Mouse (Mus musculus): ENCODE results near the gene Prmt7.

Gene Prmt7

DNA sequence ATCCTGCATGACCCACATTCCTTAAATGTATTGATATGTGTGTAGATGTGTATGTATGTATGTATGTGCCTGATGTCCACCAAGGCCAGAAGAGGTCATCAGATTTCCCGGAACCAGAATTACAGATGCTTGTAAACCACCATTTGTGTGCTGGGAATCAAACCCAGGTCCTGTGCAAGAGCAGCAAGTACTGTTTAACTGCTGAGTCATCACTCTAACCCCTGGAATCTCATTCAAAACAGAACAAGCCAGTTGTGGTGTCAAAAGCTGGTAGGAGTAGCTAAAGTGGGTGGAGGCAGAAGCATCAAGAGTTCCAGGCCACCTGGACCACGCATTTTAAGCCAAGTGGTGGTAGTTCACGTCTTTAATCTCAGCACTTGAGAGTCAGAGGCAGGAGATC, 3.2 kb downstream of the Prmt7 start:
- in situ Hi-C loops (cut with MboI, MseI): loop anchor here (10.0 kb wide), 1 partner anchor 889 kb away; the partner anchor contains the start of genes Lrrc29 and Tmem208

DNA sequence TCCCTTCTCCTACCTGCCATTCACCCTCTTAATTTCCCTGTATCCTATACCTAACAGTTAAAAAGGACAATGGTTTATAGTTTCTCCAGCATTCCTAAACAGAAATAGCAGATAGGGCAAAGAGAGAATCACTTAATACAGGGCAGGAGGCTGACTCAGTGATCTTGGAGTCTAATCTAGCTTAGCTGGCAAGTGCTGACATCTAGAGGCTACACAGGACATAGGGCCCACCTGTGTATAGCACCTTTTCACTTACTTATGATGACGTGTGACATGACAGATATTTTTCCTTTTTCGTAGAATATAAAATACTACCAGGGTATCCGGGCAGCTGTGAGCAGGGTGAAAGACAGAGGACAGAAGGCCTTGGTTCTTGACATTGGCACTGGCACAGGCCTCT, 8.9 kb downstream of the Prmt7 start:
- in situ Hi-C loops (cut with MboI, MseI): loop anchor here (10.0 kb wide), 1 partner anchor 895 kb away; the partner anchor contains the start of genes Lrrc29 and Tmem208

DNA sequence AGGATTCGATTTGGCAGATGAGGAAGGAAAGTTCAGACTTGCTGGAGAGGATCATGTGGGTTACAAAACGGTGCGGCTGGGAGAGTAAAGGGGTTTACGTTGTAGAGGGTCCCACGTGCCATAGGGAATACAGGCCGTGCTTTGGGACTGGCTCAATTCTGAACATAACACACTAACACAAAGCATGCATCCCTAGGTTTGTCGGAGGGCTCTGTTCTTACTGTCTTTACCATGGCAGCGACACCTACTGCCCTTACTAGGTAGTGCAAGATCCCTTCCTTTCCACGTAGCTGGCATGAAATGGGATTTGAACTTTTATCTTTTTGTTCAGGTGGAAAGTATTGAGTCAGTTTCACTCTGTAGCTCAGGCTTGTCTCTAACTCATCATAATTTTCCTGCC, 15.9 kb downstream of the Prmt7 start:
- in situ Hi-C loops (cut with MboI, MseI): no loop called here

DNA sequence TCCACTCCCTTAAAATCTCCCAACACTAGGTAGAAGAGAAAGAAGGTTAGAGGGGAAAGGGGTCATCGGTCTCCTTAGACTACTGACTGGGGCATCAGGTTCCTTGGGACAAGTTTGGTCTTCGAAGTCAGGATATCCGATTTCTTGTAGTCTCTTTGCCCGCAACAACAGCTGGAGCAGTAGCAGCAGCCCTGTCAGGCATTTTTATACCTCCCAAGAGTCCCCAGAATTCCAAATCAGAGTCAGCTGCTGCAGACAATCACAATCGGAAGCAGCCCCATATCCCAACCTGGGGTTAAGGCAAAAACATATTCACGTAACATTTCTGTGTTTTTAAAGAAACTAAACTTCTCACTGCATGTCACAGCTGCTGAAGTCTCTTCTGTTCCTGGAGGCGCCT, 20.8 kb downstream of the Prmt7 start:
- in situ Hi-C loops (cut with MboI, MseI): no loop called here

DNA sequence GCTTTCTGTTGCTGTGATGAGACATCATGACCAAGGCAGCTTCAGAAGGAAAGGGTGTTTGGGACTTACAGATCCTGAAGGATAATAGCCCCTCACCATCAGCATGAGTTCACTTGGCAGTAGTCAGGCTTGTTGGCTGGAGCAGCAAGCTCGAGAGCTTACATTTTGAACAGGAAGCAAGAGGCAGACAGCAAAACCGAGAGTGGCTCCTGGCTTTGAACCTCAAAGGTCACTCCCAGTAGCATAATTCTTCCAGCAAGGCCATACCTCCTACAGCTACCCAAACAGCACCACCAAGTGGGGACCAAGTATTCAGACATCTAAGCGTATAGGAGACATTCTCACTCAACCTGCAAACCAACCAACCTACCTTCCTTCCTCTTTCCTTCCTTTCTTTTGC, 22.0 kb downstream of the Prmt7 start:
- in situ Hi-C loops (cut with MboI, MseI): no loop called here

DNA sequence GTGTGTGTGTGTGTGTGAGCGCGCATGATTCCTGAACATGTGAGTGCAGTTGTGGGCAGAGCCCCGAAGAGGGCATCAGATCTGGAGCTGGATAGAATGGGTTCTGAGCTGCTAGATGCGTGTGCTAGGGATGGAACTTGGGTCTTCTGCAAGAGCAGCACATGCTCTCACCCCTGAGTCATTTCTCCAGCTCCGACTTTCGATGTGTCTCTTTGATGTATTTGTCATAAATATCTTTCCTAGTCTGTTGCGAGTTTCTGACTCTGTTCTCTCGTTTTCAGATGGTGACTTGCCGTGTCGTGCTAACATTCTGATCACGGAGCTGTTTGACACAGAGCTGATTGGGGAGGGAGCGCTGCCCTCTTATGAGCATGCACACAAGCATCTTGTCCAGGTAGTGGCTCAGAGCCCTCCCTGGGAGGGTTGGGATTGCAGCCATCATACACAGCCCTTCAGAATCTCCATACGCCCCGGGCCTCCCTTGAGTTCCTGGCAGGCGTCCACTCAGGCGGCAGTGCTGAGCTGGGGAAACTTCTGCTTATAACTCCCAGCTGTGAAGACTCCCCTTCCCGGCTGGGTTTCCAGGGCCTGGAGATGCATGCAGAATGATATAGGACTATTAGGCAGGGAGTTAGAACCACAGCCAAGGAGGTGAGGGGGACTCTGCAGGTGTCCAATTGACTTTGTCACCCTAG, 24.0 kb downstream of the Prmt7 start:
- in situ Hi-C loops (cut with MboI, MseI): no loop called here

DNA sequence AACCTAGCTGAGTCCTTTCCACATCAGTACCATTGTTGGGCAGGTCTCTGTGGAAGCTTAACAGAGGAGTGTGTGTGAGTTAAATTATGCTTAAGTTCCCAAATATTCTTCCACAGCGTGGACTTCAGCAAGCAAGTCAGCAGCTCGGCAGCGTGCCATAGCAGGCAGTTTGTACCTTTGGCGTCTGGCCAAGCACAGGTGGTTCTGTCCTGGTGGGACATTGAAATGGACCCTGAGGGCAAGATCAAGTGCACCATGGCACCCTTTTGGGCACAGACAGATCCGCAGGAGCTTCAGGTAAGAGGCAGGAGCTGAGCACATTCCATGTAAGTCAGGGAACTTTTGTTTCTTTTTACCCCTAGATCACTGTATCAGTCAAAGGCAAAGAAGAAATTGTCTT, 26.4 kb downstream of the Prmt7 start:
- in situ Hi-C loops (cut with MboI, MseI): no loop called here

DNA sequence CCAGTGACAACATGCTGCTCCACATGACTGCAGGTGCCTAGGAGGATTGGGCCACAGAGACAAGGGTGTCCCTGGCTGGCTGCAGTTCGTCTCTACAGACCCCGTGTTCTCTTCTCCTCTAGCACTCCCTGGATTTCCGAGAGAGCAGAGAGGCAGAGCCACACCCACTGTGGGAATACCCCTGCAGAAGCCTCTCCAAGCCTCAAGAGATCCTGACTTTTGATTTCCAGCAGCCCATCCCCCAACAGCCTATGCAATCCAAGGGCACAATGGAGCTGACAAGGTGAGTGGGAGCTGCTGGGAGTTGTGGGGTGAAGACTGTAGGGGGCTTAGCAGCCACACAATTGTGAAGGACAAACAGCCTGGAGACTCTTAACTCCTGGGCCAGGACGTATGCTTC, 39.5 kb downstream of the Prmt7 start:
- in situ Hi-C loops (cut with MboI, MseI): no loop called here

DNA sequence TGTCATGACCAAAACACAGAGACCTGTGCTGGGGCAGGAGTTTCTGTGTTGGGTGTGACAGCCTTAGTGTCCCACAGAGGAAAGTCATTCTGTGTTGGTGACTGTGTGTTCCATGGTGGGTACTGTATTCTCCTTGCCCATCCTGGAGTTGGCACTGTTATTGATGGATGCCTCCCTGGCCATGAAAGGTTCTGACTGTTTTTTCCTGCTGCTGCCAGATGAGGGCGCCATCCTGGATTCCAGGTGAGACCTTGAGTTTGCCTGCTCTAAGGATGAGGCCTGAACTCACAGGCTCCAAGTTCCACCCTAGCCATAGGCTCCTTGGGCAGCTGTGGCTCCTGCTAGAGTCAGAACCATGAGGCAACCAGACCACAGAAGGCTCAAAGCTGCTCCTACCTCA, 47.4 kb downstream of the Prmt7 start:
- in situ Hi-C loops (cut with MboI, MseI): no loop called here

DNA sequence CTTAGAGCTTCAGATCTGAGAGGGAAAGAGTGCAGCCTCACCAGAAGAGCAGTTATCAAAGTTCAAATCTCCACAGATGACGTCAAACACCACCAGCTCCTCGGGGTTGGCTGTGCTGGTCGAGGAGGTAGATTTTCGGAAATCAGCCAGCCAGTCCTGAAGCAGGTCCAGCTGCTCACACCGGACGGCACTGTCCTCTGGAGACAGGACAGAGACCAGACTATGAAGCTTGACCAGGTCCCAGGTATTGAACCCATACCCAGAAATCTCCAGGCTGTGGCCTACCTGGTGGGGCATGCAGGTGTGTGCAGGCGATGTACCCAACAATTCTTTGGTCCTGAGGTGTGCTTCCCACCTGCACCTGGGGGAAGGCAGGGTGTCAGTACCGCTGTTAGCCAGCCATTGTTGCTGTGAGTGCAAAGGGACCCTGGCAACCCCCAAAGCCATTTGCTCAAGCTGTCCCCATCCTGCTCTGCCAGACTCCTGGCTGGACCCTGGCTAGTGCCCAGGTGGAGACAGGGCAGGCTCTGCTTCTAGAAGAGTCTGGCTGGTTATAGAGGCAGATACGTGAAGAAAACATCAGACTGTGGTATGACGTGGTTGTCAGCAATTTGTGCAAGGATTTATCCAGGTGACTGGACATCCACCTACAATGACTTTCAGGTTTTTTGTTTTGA, 49.0 kb downstream of the Prmt7 start:
- in situ Hi-C loops (cut with MboI, MseI): loop anchor here (10.0 kb wide), 1 partner anchor 765 kb away; no protein-coding TSS in a partner anchor

DNA sequence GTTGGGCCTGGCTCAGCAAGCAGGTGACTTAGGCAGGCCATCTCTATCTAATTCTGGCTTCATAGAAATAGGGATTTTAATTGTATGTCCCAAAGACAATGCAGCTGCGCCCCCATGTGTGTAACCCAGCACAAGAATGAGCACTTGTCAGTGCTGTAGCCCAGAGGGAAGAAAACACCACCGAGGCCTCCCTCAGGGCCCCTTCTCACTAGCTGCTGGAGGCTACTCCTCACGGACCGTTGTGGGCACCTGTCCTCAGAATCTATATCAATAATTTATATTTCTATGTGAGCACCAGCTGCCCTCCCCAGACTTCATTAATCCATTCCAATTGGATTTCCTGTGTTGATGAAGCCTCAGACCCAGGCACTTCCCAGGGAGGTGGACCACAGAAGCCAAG, 50.2 kb downstream of the Prmt7 start:
- in situ Hi-C loops (cut with MboI, MseI): loop anchor here (10.0 kb wide), 1 partner anchor 764 kb away; no protein-coding TSS in a partner anchor

DNA sequence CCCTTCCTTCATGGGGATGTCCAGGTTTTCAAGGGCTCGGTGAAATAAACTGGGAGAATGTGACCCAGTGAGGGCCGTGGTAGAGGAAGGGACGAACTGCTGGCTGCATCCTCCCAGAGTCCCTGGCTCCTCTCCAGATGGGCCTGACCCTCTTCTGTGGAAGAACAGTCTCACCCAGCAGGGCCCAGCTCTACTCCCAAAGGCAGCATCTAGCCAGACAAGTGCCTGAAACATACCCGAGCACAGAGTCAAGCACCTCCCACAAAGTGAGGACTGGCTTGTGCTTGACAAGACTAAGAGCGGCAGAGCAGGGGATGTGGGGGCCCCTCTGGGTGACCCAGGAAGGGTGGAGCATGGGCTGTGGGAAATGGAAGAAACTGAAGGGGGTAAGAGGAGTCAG, 51.6 kb downstream of the Prmt7 start:
- in situ Hi-C loops (cut with MboI, MseI): loop anchor here (10.0 kb wide), 1 partner anchor 762 kb away; no protein-coding TSS in a partner anchor

DNA sequence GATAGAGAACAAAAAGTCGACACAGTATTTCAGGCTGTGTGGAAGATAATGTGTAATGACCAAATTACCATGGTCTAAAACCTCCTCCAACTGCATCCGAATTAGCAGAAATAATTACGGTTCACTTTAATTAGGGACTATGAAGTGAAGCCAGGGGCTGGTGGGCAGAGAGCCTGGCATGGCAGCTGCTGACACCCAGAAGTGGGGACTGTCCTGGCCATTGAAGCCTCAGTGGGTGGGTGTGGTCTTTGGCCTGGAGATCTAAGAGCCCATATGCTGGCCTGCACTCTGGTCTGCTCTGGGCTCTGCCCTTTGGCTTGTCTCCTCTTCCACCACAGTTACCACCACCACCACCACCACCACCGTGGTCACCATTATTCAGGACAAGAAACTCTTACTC, 53.2 kb downstream of the Prmt7 start:
- in situ Hi-C loops (cut with MboI, MseI): loop anchor here (10.0 kb wide), 1 partner anchor 761 kb away; no protein-coding TSS in a partner anchor

DNA sequence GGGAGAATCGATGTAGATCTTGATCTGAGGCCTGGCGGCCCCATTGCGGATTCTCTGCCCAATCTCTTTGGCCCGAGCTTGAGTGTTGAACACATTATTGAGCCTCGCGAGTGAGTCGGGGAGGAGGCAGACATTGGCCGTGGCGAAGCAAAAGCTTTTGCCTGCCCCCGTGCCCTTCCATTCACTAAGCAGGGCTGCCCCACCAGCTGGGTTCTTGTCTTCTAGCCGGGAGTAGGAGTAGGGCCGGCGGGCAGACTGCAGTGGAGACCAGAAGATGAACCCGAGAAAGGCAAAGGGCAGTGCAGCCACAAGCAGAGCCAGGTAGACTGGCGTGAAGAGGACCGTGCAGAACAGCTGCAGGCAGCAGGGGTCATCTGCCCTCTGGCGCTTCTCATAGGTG, 54.7 kb downstream of the Prmt7 start:
- in situ Hi-C loops (cut with MboI, MseI): loop anchor here (10.0 kb wide), 1 partner anchor 759 kb away; no protein-coding TSS in a partner anchor

DNA sequence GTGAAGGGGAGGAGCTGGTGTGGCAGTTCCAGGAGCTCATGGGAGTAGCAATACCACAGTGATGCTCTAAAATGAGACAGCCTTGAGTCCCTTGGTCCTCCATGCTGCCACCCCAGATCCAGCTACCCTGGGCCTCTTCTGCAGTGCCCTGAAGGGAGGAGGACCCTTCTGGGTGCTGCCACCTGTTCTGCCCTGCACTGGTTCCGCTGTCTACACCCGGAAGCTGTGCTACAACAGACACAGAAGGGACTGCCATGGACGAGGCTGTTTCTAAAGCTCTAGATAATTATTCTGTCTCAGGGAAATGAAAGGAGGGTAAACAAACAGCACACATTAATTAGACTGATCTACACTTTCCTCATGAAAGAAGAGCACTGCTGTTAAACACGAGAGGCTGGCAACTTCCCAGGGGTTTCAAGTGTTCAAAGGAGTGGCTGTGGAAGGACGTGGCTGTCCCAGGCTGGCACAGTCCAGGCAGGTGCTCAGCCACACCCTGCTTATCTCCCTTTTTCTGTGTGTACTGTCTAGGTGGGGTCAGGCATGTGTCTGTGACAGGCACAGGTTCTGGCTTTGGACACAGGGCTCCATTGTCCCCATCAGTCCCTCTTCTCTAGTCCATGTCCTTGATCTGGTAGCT, 58.1 kb downstream of the Prmt7 start:
- in situ Hi-C loops (cut with MboI, MseI): loop anchor here (10.0 kb wide), 1 partner anchor 756 kb away; no protein-coding TSS in a partner anchor

DNA sequence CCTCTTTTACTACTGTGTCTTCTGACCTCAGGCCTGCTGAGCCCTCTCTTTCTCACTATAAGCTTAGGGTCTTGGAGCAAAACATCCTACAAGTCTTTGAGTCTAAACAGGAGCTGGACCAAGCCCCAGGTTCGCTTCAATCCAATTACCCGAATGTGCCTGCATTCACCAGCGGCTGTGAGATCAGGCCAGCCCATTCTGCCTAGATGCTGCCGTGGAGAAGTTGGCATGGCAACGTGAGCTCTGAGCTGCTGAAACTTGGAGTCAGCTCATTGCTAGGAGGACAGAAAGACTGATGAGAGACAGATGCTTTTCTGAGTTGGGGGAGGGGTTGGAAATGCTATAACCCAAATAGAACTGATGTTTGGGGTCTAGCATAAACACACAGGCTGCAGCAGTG, 60.1 kb downstream of the Prmt7 start:
- in situ Hi-C loops (cut with MboI, MseI): no loop called here

DNA sequence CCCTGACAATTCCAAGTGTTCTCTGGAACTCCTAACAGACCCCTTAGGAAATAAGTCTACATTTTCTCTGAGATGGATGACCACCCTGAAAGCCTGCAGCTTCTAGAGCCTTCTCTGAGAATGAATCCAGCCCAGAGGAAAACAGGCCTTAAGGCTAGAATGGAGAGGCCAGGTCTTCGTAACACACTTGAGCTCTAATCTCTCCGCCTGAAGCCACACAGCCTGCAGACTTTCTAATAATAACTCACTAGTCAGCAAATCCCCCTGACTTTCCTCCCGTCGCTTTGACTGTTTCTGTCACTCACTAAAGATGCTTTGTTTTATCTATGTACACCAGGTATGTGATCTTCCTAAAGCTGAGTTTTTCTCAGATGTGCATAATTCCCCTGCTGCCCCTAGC, 60.6 kb downstream of the Prmt7 start:
- in situ Hi-C loops (cut with MboI, MseI): no loop called here

DNA sequence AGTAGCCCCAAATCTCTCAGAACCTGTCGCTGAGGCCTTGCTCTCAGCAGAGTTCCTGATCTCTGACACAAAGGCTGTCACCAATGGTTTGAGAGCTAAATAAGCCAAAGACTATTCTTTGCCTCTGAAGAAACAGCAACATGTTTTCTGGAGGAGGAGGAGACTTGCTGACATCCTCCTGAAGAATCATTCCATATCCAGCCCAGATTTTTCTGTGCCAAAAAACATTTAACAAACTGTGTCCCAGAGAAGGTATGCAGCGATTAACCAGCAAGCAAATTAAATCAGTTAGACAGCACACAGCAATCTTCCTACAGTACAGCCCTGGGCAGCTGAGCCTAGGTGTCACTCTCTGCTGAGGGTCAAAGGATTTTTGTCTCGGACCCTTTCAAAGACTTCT, 62.7 kb downstream of the Prmt7 start:
- in situ Hi-C loops (cut with MboI, MseI): no loop called here

DNA sequence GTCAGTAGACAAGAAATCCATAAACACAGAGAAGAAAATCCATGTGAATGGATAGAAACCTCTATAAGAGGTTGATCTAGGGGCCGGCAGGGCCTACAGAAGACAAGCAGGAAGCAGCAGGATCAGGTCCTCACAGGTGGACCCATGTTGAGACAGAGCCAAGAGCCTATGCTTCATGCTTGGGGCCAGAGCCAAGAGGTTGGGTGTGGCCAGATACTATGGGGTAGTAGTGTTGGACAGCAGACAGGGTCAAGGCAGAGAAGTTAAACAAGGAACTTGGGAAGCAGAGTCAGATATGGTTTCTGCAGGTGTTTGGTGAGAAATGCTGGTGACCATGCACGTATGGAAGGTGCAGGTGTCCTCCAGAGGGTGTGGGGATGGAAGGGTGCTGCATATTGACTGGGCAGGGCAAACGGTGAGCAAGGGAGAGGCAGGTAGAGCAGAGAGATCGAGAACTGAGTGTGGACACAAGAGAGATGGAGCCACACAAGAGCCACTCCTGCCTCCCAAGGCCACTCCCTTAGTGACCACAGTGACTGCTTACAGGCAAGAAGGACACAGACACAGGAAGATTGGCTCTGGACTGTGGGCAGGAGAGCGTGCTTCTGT, 66.1 kb downstream of the Prmt7 start:
- in situ Hi-C loops (cut with MboI, MseI): no loop called here

DNA sequence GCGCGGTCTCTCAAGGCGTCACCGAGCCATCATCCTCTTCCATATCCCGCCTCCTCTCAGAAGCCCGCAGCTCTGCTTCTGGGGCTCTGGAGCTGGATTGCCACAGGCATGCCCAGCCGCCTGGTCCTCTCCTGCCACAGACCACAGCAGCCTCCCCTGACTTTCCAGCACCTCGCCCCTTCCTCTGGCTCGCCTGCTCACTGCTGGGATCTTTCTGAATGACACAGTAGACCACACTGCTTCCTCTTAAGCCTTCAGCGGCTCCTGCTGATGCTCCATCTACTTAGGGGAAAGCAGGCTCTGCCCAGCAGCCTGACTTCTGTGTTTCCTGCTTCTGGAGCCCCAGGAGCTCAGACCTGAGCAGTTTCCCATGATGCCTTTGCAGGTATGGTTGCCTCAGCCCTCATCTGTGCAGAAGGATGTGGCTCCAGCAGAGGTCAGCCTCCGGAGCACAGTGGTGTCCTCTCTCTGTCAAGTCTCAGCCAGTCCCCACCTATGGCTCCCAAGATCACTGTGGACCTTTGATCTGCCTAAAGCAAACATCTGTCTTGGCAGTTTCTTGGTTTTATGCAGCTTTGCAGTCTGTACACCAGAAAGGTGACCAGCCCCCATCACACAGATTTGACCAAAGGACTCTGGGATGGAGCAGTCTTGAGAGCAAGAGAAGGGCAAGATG, 67.8 kb downstream of the Prmt7 start:
- in situ Hi-C loops (cut with MboI, MseI): no loop called here

DNA sequence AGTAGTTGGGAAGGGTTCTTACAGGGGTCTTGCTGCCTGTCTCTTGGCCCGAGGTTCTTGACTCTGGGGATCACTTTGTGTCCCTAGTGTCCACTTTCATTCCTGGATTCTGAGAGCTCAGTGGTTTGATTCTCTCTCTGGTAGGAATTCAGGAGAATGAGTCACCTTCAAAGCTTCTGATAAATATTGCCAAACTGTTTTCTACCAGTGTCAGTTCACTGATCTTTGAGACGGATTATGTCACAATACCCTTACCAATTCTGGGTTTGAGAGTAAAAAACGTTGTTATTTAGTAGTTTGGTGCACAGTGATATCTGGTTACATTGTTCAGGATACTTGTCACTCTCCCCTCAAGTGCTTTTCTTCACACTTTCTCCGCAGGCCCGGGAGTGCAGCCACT, 69.4 kb downstream of the Prmt7 start:
- in situ Hi-C loops (cut with MboI, MseI): no loop called here

DNA sequence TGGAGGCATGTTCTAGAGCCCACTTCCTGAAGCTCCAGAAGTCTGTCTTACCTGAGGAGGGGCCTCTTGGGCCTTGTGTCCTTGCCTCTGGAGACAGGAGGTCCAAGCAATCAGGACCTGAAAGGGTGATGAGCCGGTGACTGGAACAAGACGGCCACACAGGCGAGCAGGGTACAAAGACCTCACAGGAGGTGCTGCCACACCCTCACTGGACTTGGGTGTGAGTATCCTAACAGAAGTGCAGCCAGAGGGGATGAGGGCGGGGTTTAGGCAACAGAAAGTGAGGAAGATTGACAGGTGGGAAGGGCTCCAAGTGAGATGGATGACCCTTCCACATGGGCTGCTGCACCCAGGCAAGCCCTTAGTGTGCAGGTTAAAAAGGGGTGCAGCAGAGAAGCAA, 70.1 kb downstream of the Prmt7 start:
- in situ Hi-C loops (cut with MboI, MseI): no loop called here
